ENCODE assay signal across 20 mouse cellular contexts in genomic region chr10:108377369-108377768, GRCm38 (mm10). TPM values are rescaled to one million over a fixed set of nuclear protein-coding genes. Genes with fewer than 3 reads are reported as not detected.
"Had no signal": no experiment of that assay in that cellular context is flagged by ENCODE, and none has a peak within 500 bp of the region (broad histone marks: within the 10 kb centered on the region; RNA-seq: fewer than 3 reads in every experiment).

No protein-coding gene starts in this region.

- H3K27me3 ChIP-seq: lung, embryonic 15.5 days; megakaryocyte, embryonic 14.5 days; midbrain, embryonic 12.5 days; neural tube, embryonic 13.5 days; neural tube, embryonic 15.5 days had no signal

- H3K27ac ChIP-seq: lung, embryonic 15.5 days; macrophage; midbrain, embryonic 12.5 days; neural tube, embryonic 13.5 days; neural tube, embryonic 15.5 days had no signal

- DNase-seq: lung, adult 2 months; lung, postnatal 14 days; lung, postnatal 36 days; midbrain, embryonic 14.5 days; retina, postnatal 1 day; right cerebral cortex, adult 18-20 months; right cerebral cortex, postnatal 25 days; right cerebral cortex, postnatal 4 days; spleen, adult 18-20 months; thymus, adult 18-20 months; thymus, postnatal 14 days; thymus, postnatal 36 days had no signal

- H3K36me3 ChIP-seq: lung, embryonic 15.5 days; midbrain, embryonic 12.5 days; neural tube, embryonic 13.5 days; neural tube, embryonic 15.5 days had no signal

- H3K9me3 ChIP-seq: lung, embryonic 15.5 days; midbrain, embryonic 12.5 days; neural tube, embryonic 15.5 days had no signal

- H3K4me2 ChIP-seq: lung, embryonic 15.5 days; midbrain, embryonic 12.5 days; neural tube, embryonic 13.5 days; neural tube, embryonic 15.5 days had no signal

- H3K4me1 ChIP-seq: megakaryocyte, embryonic 14.5 days; neural tube, embryonic 13.5 days; neural tube, embryonic 15.5 days had no signal

- H3K9ac ChIP-seq: lung, embryonic 15.5 days; midbrain, embryonic 12.5 days; neural tube, embryonic 13.5 days; neural tube, embryonic 15.5 days had no signal

- H3K4me3 ChIP-seq: lung, embryonic 15.5 days; megakaryocyte, embryonic 14.5 days; midbrain, embryonic 12.5 days; myocyte; neural tube, embryonic 13.5 days; neural tube, embryonic 15.5 days had no signal

- ATAC-seq: midbrain, embryonic 16.5 days had no signal

RNA-seq across cellular contexts. Expression of gene Pawr, which starts 45.4 kb away (rescaled TPM):
- polyA plus RNA-seq: macrophage had no signal
